Mouse (Mus musculus): ENCODE measurements around the gene Rpl3l.

DNA sequence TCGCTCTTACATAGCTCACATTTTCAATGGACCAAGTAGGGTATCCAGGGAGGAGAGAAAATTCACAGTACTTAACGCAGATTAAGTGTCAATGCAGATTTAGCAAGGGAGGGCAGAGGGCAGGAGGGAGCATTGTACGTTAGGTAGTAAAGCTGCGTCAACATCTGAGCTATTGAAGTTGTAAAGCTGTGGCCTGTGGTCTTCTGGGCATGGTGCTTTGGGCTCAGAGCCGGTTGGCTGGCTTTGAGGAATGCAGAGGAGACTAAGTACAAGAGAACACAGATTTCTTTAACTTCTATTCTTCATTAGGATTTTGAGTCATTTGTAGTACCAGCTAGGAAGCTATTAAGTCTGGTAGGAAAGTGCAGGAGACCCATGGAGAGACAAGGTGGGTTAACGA lies 12.1 kb upstream of the Rpl3l start:
- TF ChIP-seq POLR2A (IDR thresholded peaks at IDR 0.05; ENCODE audit: borderline replicate concordance, insufficient read depth, low read length) (no peak), CTCF (IDR thresholded peaks at IDR 0.05; ENCODE audit: borderline replicate concordance, insufficient read depth, low read depth, low read length) (no peak)

Measured in cerebellum, adult 2 months (tissue).